Mouse (Mus musculus) bone marrow, adult 2 months (tissue): Measurements from ENCODE around the gene Zfp286. TPM values are rescaled to one million over a fixed set of nuclear protein-coding genes. Genes with fewer than 3 reads are reported as not detected.

Experiments used
- H3K27ac ChIP-seq: fragments of 200-500 bp; 2 replicates; pipeline ENCODE4 v1.5.1; 2012; ENCODE audit warnings: low read depth, mild to moderate bottlenecking, control low read depth, inconsistent platforms, low read length; ENCODE audit not compliant: control insufficient read depth, poor library complexity, insufficient read depth
- H3K4me1 ChIP-seq: fragments of 200-500 bp; 2 replicates; pipeline ENCODE4 v1.6.1; 2011; ENCODE audit warnings: low read length; ENCODE audit not compliant: control insufficient read depth, insufficient read depth
- H3K4me3 ChIP-seq: fragments of 200-500 bp; replicated peaks from 2 replicates; pipeline ENCODE3; 2011; ENCODE audit warnings: mild to moderate bottlenecking, low read depth, low read length, control low read depth; ENCODE audit not compliant: control insufficient read depth
- CTCF ChIP-seq: fragments of 200-500 bp; IDR thresholded peaks from 2 replicates; pipeline ENCODE4 v1.5.1; 2011; ENCODE audit warnings: low read length, control low read depth; ENCODE audit not compliant: control insufficient read depth, insufficient read depth
- POLR2A ChIP-seq: fragments of 200-500 bp; IDR thresholded peaks from 2 replicates; pipeline ENCODE4 v1.6.1; 2011; ENCODE audit warnings: low read depth, mild to moderate bottlenecking, control low read depth, low read length, borderline replicate concordance; ENCODE audit not compliant: control insufficient read depth
- WGBS: fragments of 180-500 bp; shearing (Covaris S2); methylation state at CpG from one replicate; pipeline ENCODE4 v1.1.7; 2018; 5-methylcytosine and 5-hydroxymethylcytosine counted together
- polyA plus RNA-seq: library from polyadenylated mRNA; stranded (reverse); fragments of >200 nt; gene quantifications from 2 replicates; pipeline ENCODE4 v1.2.4, GENCODE M21; 2011; ENCODE audit warnings: low replicate concordance; ENCODE audit not compliant: missing spikeins, insufficient read depth, insufficient read length

The Zfp286 gene
- polyA plus RNA-seq, 1 experiment: 2.6 TPM

GRCm38 (mm10) chr11:62708252-62708651 lies 81.0 kb downstream of the Zfp286 start:
- H3K27ac ChIP-seq: no peak overlapping the region
- no peak for TF ChIP-seq CTCF
- H3K4me1 ChIP-seq: no peaks in the 10 kb centered on the region
- WGBS: 76% methylated on average over 7 of the region's 7 CpGs
- no peak overlapping the region for H3K4me3 ChIP-seq

GRCm38 (mm10) chr11:62706141-62706540 lies 83.1 kb downstream of the Zfp286 start:
- Histone ChIP-seq H3K4me3 (no peak overlapping the region), H3K4me1 (no peaks in the 10 kb centered on the region), H3K27ac (no peak overlapping the region)
- TF ChIP-seq POLR2A (no peak), CTCF (no peak)
- 79% methylated on average over 2 of the region's 2 CpGs for WGBS

Other genes with a start within 250 kb of the Zfp286 start
- gene Ubb, start 238.3 kb downstream of the Zfp286 start, polyA plus RNA-seq: 467 and 492 TPM in 2 replicates
- gene Trpv2, start 215.0 kb downstream of the Zfp286 start, polyA plus RNA-seq: 10.0 and 22.0 TPM in 2 replicates
- gene Lrrc75a, start 140.9 kb downstream of the Zfp286 start, polyA plus RNA-seq: 0.49 and 2.5 TPM in 2 replicates
- 5.2 and 6.8 TPM in 2 replicates for gene Mmgt2, start 140.8 kb downstream of the Zfp286 start, polyA plus RNA-seq
- 0.66 and 2.3 TPM in 2 replicates for gene Zfp287, start 57.6 kb downstream of the Zfp286 start, polyA plus RNA-seq
- not detected in 2 replicates for gene Gm10428, start 36.4 kb downstream of the Zfp286 start, polyA plus RNA-seq
- gene Trim16, start 30.8 kb upstream of the Zfp286 start, polyA plus RNA-seq: 1.5 and 4.3 TPM in 2 replicates
- 0.79 and 2.5 TPM in 2 replicates for gene Fbxw10, start 57.6 kb upstream of the Zfp286 start, polyA plus RNA-seq
- gene Tvp23b, start 90.0 kb upstream of the Zfp286 start, polyA plus RNA-seq: 6.4 and 11.0 TPM in 2 replicates
- gene Cdrt4, start 161.7 kb upstream of the Zfp286 start, polyA plus RNA-seq: not detected in 2 replicates